Mouse (Mus musculus) testis, adult 2 months (tissue): Measurements from ENCODE around the gene Igflr1.

Experiments used
- CTCF ChIP-seq: fragments of 200-500 bp; IDR thresholded peaks from 2 replicates; pipeline ENCODE4 v1.5.1; 2012; ENCODE audit warnings: low read depth, mild to moderate bottlenecking, inconsistent platforms, low read length, moderate library complexity; ENCODE audit not compliant: control insufficient read depth, insufficient read depth, insufficient replicate concordance
- POLR2A ChIP-seq: fragments of 200-500 bp; IDR thresholded peaks from 2 replicates; pipeline ENCODE4 v1.6.1; 2012; ENCODE audit warnings: low read depth, mild to moderate bottlenecking, inconsistent platforms, low read length, moderate library complexity; ENCODE audit not compliant: control insufficient read depth

- TF ChIP-seq POLR2A (no peak), CTCF (no peak)
Observed at GRCm38 (mm10) chr7:30593579-30594509, 28.6 kb downstream of the Igflr1 start.
